Mouse (Mus musculus) adrenal gland, postnatal 36 days (tissue): ENCODE measurements around the gene Hoxa3. TPM values are rescaled to one million over a fixed set of nuclear protein-coding genes. Genes with fewer than 3 reads are reported as not detected.

Experiments used
- DNase-seq, 2 experiments: peaks; one replicate each; pipeline ENCODE4 v3.0.0; 2021; ENCODE audit warnings: mixed read lengths in 1 of 2
- total RNA-seq, 2 experiments: library from RNA; stranded (reverse); gene quantifications; 2 replicates each; pipeline ENCODE4 v1.2.3; 2021

The Hoxa3 gene
- total RNA-seq, 2 experiments from 2014 or later = 3.7 TPM

DNA sequence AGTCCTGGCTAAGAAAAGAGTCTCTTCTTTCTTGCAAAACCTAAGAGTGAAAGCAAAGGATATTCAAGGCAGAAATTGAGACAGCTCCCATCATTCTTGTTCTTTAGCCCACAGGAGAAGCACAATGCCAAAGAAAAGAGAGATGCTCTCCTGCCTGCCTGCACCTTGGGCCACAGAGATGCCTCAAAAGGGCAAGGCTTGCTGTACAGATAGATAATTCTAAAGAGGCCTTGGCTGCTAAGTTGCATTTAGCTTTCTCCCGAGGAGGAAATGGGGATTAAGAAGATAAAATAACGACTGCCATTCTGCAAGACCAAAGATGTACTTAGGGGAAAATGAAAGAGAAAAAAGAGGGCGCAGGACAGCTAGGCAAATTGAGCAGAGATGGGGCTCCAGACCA is 33.8 kb upstream of the Hoxa3 start:
- no peak for DNase-seq

DNA sequence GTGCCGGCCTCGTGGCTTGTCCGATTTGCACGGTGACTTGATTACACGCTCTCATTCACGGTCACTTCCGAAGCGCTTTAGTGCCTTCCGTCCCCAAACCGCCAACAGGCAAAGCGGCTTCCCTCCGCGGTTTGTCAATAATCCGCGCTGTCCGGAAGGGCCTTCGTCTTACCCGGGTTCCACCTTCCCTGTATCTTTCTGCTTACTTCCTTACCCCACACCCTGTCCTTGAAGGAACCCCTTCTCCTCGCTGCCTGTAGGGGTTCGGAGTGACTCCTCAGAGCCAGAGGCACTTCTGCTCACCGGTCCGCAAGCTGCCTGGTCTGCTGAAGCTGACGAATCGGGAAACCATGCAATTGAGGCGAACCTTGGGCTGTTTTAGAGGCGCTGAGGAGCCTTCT is 33.3 kb upstream of the Hoxa3 start:
- DNase-seq = no peak

DNA sequence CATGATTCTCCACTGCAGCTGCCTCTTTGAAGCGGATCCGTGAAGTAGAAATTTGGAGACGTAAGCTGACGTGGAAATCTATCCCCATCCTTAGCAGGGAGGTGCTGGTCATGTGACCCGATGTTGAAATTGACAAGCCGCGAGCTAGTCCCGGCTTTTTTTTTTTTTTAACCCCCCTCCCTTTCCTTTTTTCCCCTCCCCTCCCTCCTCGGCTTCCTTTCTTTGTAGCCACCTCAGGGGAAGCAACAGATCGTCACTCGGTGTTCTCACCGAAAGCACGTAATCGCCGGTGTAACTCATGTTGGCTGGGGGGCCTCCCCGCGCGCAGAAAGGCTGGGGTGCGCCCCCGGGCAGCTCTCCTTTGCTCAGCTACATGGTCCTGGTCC is 32.6 kb upstream of the Hoxa3 start, which contains the start of gene Hoxa11:
Gene Hoxa11 (minus strand): TSS at position 54 of the 386 bp plus-strand sequence.
- no peak for DNase-seq

DNA sequence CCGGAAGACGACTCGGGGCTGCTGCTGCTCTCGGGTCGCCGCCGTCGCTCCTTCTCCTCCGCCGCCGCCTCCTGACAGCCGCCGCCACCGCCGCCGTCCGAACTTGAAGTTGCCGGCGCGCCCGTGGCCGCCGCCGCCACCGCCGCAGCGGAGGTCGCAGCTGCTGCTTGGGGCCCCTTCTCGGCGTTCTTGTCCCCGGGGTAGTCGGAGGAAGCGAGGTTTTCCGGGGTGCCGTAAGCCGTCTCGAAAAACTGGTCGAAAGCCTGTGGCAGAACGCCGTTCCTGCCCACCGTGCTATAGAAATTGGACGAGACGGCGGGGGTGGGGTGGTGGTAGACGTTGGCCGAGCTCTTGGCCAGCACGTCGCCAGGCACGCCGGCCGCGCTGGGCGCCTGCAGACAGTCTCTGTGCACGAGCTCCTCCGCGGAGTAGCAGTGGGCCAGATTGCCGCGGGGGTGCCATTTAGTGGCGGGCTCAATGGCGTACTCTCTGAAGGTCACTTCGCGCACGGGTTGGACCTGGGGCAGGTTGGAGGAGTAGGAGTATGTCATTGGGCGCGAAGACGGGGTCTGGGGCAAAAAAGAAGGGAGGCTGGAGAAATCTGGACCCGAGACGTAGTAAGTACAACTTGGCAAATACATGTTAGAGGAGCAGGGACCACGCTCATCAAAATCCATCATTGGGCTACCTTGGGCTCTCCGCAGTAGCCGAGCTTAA is 32.1 kb upstream of the Hoxa3 start:
- DNase-seq = no peak

DNA sequence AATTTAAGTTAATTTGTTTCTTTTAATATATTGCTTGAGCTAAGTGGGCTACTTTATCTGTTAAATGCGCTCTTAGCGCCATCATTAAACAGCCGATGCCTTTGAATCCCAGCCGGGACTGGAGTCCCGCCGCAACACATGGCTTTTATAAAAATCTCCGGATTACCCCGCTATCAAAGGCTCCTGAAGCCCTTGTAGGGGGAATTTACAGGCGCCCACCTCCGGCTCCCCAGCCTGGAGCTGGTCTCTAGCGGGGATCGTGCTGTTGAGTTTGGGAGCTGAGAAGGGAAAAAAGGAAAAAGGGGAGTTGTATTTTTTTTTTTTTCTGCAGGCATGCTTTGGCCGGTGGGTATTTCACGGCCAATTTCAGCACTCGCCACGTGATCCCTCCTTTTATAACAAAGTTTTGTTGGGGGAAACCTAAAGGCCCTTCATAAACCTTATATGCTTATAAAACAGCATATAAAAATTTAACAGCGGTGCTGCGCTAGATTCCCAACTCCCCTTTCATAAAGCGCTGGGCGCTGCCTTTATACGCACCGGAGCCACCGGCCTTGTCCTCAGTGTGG is 31.4 kb upstream of the Hoxa3 start:
- DNase-seq = no peak

DNA sequence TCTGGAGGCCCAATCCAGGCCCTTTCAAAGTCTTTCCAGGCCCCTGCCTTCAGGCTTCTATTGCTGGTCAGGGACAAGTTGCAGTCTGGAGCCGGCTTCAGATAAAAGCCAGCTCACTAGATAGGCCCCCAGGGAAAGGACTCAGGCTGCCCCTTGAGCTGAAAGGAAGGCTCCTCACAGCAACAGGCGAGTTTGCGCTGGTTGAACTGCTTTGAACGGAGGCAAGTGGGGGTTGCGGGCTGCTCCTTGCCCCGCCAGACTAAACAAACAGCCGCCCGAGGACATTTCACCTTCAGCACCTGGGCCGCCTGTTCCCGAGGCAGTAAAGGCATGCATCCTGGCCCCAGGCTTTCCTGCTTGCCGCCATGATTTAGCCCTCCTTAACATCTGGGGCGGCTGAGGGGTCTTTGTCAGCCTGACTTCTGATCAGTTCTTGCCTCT is 30.6 kb upstream of the Hoxa3 start:
- DNase-seq = no peak

DNA sequence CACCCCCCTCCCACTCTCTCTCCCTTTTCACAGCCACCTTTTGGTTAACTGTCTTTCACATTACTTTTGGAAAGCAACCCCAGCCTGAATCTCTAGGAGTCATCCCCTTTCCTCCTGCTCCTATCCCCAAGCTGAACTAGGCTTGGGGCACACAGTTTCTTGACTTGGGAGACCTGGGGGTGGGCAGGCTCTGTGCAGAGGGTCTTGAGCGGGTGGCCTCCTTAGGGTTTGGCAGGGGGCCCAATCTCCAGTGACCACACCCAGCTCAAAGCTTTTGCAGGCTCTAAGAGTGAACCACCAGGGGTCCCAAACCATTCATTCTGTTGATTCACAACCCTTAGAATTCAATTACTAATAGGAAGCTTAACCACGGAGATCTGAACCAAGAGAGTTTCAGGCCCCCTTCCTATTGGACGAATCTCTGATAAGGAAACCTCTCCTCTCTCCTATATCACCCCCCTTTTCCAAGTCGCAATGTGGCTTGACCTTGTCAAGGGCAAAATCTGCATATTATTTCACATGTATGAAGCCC is 29.7 kb upstream of the Hoxa3 start:
- no peak for DNase-seq

DNA sequence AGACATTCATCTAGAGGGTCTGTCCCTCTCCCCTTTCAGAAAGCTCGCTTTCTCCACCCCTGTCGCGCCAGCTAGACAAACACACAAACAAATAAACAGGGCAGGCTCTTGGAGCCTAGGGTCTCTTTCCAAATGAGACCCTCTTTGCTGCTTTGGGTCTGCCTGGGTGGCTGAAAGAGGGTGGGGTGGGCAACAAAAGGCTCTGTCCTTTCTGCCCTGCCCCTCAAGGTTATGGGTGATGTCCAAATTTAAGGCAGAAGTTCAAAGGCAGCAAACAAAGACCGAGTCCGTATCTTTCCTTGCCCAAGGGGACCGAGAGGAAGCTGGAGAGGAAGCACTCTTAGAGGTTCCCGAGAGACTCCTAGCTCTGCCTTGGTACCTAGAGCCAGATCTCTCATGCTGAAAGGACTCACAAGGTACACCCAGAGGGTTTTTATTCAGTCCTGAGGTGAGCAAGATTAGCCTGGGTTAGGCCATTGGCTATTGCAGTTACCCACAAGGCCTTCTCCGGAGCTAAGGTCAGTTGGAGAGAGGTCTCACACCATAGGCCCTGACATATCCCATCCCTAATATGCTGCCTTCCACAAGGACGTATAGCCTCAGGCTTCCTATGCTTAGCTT is 28.0 kb upstream of the Hoxa3 start:
- no peak for DNase-seq

DNA sequence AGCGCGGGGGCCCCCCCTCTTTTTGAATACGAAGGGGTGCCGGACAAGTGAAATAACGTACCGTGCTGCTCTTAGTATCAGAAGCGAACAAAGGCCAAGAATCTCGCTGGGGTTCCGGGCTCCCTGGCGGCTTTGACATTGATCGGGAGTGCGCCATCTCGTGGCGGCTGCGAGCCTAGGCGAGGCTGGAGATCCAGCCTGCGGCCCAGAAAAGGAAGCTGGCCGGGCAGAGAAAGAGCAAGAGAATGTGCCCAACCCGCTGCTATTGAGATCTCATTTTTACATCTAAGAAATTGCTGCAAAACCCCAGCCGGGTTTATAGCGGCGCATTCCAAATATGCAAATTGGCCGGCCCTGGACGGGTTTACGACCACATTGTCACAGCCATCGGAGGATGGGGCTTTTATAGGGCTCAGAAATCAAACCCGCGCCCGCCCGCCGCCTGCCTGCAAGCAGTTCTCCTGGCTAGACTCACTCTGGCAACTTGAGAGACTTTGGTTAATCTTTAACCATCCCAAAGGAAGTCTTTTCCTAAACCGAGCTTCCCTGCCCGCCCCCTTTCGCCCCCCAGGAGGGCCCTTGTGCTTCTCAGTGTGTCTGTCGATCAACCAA is 27.4 kb upstream of the Hoxa3 start, which contains the start of gene Hoxa10:
Gene Hoxa10 (minus strand): TSS at position 466 of the 612 bp plus-strand sequence.
- peak; percentile 79 to 84 for DNase-seq

DNA sequence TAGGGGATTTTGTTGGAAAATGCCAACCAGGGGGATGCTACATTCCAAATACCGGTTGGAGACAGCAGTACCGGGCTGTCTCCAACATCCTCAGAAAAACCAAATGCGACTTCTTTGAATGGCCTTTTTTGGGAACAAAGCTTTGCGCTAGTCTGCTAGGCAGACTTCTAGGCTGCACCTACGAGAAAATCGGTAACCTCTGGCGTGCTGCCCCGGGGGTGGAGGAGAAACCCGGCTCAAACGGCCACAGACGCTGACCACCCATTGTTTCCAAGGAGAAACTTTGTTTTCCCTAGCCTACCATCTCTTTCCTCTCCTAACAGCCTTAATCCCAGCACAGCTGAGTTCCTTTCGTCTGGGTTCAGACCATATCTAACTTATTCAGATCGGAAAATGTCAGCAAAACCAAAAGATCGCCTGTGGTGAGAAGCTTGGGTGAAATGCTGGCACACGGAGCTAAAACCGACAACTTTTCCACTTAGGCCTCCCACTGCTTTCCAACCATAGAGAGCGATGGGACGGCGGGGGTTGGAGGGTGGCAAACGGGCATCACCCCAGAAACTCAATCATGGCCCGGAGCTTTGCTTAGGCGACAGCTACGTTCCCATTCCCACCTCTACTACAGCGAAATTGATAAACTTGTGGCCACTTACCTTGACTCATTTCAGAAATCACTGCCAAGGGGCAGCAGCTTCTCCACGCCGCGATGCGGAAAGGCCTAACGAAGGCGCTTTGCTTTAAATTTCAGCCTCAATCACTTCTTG is 26.7 kb upstream of the Hoxa3 start:
- DNase-seq = no peak

DNA sequence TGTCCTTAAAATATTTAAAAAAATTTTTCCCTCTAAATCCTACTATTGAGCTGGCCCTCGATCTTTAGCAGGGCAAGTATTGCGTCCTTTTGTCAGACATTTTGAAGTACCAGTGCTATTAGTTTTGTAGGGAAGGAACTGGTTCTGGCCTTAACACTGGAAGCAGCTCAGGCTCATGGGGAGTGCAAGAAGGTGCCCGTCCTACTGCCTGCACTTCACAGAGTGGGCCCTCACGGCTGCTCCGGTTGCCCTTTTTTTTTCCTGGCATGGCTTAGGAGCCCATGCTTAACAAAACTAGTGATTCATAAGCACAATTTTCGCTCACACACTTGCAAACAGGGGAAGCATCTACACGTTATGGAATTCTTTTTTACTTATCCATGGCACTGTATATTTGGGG is 25.8 kb upstream of the Hoxa3 start:
- no peak for DNase-seq

DNA sequence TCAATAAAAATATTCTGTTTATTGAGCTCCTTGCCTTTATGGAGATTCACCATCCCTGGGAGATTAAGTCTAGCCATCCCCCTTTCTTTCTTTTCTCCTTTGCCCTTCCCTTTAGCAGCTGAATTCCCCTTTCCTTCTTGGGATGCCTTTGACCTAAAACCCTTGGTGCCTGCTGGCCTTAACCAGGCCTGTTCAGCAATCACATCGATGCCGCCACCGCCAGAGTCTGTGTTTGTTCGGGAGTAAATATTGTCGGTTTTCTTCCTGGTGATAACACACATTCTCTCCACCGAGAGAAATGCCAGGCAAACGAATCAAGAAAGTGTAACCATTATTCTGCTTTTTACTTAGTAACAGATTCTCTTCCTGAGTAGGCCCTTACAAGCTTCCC is 25.0 kb upstream of the Hoxa3 start:
- no peak for DNase-seq

DNA sequence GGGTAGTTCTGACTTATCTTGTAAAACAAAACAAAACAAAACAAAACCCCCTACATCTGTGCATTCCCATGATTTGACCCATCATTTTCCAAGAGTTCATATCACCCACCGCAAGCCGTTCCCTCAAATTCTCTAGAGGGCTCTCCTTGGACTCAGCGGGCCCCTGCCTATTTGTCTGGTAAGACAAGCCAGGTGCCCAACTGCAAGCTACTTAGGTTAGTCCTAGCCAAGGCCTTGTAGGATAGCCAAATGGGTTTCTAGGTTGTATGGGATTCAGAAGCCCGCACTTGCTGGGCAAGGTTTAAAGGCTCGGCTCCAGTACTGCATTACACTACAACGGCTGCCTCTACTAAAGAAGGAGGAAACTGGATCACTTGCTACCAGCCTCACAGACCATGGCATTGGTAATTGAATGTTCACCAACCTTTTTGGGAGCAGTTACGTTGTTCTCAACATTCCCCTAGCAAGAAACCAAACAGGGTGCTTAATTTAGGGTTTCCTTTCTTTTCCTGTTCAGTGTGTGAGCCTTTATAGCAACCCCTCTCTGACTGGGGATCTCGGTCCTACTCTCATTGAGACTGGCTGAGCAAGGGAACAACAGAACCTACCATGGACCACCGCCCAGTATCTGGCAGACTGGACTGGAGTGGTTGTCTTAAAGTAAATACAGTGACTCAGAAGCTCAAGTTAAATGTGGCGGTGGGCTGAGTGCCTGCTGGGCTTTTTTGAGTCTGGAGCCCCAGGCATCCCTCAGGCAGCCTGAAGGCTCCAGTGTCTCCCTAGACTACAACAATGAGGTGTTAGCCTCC is 24.4 kb upstream of the Hoxa3 start:
- DNase-seq = no peak

DNA sequence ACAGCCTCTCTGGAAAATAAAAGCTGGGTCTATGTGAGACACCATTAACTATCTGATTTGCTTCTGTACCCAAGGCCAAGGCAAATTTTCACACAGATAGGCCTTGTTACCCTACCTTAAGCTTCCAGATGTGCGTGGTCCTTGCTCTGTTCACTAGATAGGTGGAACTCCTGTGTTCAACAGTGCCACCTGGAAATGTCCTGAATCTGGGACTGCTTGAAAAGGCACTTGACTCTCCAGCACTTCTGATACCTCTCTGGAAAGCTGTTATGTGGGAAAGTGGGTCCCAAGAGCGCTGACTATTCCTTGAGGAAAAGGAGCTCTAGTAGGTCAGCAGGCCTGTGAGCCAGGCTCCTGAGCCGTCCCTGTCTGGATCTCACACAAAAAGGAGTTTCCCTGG is 23.7 kb upstream of the Hoxa3 start:
- no peak for DNase-seq

DNA sequence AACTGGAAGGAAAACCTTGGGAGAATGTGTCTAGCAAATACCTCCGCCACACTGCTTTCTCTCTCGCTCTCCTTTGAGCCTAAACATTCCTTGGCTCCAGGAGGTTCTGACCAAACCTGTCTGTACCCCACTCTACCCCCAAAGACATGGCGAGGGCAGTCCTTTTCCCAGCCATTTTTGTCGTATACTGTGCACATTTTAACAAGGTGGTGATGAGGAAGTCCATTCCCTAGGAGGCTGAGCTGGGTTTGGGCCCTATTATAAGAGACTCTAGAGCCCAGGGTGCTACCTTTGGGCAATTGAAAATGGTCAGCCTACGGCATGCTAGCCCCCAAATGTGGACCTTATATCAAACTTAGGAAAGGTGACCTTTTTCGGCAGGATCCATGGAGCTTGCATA is 22.7 kb upstream of the Hoxa3 start:
- no peak for DNase-seq

DNA sequence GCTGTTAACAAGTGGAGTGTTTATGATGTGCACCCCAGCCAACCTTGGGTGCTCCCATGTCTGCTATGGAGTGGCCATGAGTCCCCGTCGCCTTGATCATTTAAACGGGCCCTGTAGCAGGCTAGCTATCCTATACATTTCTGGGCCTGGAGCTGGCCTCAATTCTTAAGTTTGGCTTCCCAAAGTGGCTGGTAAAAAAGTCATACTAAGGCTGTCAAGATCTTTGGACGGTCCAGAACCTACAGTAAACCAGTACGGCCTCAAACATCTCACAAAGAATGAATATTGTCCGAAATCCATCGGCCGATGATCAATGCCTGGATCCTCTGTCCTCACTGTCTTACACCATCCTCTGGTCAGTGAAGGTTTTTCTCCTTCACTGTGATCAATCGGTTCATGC is 22.1 kb upstream of the Hoxa3 start:
- DNase-seq = no peak

DNA sequence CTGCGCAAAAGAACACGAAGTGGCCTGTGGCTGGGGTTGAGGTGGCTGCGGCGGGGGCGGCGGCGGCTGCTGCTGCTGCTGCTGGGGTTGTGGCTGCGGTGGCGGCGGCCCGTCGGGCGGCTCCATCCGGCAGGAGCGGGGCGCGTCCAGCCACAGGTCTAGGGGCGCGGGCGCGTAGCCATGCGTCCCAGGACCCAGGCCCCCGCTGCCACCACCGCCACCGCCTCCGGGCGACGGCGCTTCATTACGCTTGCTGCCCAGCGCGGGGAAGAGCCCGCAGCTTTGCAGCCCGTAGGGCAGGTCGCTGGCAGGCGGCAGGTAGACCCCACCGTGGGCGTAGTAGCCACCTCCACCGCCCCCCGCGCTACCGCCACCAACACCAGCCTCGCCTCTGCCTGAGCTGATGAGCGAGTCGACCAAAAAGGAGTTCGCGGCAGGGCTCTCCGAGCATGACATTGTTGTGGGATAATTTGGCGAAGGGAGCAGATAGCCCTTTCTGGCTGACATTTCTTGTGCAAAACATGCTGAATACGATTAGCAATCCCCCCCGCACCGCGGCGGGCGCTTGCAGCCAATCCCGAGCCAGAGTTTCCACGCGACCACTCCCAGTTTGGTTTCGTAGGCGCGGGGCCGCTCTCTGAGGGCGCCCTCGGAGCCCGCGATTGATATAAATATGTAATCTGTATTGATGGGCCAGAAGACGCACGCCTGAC is 21.4 kb upstream of the Hoxa3 start:
- DNase-seq = no peak

DNA sequence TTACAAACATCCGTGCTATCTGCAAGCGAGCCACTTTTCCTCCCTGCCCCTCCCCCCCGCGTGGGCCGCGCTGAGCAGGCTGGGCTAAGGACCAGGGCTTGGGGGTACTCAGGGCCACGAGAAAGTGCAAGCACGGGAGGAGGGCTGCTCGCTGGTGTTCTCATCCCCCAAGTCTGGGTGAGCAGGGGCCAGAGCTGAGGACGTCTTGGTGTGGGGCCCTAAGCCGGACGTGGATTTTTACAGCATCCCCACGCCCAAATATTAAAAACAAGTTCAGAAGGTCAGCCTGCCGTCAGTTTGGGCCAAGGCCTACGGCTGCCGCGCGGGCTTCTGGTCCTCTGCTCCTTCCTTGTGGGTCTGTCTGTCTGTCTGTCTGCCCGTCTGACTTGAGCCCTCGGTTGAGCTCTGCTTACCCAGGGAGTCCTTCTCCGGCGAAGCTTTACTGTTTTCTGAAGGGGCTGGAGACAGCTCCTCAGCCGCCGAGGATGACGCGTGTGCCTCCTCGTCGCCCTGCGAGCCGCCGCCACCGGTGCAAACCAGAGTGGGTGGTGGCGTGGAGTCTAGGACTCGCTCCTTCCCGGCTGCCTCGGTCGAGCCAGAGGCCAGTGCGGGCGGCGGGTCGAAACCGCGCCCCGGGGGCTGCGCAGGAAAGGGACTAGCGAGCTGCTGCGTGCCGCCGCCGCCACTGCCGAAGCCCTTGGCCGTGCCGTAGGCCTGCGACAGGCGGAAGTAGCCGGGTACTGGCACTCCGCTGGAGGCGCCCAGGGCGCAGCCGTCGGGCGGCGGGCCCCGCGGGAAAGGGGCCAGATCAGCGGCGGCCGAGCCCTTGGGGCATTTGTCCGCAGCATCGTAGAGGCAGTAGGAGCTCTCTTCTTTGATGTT is 20.7 kb upstream of the Hoxa3 start:
- DNase-seq = no peak

DNA sequence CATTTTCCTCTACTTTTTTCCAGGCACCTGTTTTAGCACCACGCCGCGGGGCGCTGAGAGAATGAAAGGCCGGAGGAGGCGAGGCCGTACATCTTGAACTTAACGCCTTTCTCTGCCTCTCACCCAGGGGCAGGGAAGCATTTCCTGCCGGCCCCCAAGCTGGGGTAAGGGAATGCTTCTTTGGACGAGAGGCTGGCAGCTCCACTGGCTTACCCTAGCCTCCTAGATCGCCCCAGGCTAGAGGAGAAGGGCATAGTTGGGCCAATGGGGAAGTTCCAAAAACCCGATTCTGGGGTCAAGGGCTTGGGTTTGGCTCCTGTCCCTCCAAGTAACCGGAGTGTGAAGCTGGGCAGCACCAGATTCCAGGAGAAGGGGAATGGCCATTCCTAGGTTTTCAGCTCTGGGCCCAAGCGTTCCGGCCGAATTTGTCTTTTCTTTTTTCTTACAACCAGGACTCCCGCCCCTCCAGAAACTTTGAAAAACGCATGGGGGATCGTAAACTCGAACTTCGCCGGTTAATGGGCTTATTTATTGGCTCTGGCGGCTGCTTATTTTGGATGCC is 19.9 kb upstream of the Hoxa3 start:
- DNase-seq = no peak
